Mouse (Mus musculus): ENCODE data around the gene Akna.

Akna gene

DNA sequence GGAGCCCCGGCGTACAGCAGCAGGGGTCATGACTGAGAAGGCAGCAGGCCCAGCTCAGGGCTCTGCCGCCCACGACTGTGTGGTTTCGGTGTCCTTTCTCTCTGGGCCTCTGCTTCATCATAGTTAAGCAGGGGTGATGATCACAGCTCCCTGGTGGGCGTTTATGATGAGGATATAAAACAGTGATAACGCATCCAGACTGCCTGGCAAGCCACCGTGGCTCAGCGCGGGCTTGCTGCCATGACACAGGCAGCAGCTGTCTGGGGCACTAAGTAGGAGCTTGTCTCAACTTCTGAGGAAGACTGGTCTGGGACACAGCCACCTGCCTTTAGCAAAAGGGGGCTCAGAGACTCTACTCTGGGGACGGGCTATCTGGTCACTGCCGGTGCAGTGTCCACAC is 19.7 kb downstream of the Akna start:
- no peak for DNase-seq (ENCODE audit: low spot score)

DNA sequence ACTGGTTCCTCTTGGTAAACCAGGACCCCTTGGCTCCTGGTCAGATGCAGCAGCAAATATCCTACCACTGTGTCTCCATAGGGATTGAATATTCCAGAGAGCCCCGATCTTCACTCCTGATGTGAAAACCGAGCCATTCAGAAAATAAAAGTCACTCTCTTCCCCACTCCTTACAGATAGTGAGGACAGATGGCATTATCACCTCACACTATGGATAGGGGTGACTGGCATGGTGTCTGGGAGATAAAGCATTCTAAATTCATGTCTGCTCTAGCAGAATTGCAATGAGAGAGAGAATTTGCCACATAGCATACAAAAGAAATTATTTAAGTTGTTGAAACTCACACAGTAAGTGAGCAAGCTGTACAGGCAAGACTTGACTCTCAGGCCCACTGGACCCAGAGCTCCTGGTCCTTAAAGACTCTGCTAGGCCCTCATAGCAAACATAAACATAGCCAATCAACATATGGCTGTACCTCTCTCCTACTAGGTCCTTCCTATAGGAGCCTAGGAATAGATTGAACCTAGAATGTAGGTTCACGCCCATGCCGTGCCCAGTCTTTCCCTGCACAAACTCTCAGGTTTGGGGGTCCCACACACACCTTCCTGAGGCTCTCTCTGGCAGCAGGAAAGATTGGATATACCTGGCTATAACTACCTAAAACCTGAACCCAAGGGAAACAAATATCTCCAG is 20.3 kb downstream of the Akna start:
- DNase-seq (ENCODE audit: low spot score): no peak

DNA sequence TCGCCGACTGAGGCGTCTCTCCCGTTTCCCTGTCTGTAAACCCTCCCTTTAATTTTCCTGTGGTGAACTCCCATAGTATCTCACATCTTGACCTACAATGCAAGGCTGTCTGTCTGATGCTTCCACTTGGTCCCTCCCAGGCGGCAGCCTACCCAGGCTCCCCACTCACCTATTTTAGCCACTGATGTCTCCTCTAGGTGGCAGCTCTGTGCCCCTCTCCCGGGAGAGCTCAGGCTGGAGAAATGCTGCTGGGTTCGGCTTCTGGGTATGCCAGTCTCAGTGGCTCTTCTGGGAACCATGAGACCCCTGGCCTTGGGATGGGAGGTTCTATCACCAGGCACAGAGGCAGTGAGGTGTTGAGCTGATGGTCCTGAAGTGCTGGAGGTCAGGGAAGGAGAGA is 25.7 kb downstream of the Akna start:
- no peak for DNase-seq (ENCODE audit: low spot score)

DNA sequence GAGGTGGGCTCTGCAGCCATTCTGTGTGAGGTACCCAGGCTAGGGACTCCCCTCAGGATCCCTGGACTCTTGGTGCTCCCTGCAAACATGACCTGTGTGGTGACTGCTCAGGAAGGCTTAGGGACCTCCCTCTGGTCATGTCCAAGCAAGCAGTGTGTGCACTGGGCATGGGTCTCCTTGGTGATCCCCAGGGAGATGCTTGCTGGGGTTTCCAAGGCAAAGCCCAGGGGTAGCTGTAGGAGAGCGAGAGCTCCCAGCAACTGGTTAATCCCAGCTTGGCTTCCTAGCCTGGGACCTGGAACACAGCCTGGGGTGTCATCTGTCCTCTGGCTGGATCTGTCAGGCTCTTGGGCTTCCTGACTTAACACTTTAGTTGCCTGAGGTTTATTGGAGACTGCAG is 27.8 kb downstream of the Akna start:
- DNase-seq (ENCODE audit: low spot score): no peak

DNA sequence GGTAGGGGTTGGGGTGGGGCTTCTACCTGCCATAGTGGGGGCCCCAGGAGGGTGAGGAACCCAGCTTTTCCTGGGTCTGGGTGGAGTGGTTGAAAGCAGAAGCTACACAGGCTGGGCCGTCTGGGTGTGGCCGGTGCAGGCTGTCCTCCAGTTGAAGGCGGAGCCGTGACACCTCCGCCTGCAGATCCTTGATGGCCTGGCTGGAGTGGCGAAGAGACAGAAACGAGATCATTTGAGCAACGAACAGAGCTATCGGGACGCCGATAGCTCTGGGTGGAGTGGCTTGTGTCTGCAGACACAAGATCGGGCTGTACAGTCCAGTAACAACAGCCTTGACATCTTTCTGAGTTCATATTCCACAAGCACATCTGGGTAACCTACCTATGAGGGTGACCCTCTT is 28.8 kb downstream of the Akna start:
- no peak for DNase-seq (ENCODE audit: low spot score)

DNA sequence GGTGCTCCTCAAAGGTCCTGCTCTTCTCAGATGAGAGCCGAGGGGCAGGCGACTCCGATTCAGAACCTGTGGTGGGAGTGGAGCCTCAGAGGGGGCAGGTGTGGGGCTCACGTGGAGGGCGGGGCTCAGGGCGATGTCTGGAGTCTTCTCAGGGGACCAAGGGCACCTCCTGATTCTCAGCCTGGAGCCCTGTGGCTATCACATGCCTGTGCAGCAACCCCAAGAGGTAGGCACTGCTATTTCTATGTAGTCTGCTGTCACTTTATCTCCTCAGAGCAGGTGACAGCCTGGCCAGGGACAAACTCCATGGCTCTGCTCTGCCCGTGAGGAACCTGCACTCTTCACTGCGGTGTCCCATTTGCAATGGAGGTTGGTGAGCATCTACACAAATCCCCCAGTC is 29.8 kb downstream of the Akna start:
- no peak for DNase-seq (ENCODE audit: low spot score)

DNA sequence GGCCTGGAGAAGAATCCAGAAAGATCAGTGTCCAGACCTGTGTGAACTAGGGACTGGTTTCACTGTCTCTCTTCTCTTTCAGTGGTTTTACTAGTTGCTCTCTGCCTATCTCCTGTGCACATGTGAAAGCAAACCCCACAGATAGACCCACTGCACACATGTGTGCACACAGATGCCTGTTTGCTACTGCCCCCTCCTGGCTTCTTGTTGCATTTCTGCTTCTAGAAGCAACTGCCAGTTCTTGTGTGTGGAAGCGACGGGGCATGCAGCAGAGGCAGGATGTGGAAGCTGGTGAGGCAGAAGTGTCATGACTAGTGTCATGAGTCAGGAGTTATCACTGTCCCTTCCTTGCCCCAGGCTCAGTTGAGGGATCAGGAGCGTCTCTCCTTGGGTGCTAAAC is 31.3 kb downstream of the Akna start:
- no peak for DNase-seq (ENCODE audit: low spot score)

DNA sequence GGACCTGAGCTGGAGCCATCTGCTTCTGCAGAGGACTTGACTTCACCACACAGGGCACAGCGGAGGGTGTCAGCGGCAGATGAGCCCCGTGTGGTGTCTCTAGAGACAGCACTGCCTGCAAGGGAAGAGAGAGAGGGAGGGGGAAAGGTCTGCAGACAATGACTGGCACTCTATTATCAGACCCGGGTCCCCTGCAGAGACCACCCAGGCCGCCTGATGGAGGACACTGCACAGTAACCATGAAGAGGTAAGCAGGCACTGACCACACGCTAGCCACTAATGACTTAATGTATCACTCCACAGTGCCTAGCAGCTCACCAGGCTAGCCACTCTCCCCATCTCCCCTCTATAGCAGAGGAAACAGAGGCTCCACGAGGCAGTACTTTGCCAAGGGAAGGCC is 32.3 kb downstream of the Akna start:
- no peak for DNase-seq (ENCODE audit: low spot score)

DNA sequence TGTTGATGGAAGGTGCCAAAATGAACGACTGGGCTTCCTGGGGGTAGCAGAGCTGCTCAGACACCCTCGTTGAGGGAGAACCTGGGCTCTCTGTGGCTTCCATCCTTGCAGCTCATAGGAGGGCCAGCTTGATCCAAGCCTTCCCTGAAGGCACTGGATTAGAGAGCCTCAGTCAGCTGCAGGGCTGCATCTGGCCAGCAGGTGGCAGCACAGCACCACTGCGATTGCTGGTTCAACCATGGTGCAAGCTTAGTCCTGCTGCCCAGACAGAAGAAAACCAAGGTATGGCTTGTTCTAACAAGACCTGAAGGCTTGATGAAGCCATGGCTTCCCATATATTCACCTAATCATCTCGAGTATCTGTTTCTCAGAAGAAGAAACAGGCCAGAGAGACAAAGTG is 34.6 kb downstream of the Akna start:
- peak; percentile 67 for DNase-seq (ENCODE audit: low spot score)

DNA sequence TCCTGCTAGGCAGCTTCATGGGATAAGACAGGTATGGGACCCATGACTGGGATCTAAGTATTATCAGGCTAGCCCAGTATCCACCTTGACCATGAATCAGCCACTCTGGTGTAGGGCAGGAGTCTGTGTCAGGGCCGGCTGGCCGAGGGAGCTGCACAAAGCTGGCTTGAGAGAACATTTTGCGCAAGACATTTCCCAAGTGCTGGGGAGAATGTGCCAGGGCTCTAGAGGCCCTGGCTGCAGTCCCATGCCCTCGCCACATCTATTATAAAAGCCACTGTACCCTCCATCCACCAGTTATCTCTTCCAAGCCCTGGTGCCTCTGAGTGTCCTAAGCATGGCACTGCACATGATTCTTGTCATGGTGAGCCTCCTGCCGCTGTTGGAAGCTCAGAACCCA is 41.0 kb downstream of the Akna start, which contains the start of gene Orm2:
Orm2 (plus strand) TSS at position 300 of the 400 bp plus-strand sequence.
- no peak for DNase-seq (ENCODE audit: low spot score)

DNA sequence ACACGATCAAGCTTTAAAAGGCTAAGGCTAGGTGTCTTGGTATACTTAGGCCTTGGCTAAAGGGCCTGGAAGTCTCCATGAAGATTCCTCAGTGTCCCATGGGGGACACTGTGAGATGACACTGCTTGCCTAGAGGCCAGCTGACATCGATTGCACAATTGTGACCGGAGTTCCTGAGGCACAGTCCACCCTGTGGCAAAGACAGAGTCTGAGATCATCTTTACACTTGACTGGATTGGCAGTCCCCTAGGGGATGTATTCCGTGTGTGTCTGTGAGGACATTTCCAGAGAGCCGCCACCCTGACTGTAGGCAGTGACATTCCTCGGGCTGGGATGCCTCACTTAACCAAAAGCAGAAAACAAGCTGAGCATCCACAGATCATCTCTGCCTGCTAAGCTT is 43.3 kb downstream of the Akna start:
- no peak for DNase-seq (ENCODE audit: low spot score)

DNA sequence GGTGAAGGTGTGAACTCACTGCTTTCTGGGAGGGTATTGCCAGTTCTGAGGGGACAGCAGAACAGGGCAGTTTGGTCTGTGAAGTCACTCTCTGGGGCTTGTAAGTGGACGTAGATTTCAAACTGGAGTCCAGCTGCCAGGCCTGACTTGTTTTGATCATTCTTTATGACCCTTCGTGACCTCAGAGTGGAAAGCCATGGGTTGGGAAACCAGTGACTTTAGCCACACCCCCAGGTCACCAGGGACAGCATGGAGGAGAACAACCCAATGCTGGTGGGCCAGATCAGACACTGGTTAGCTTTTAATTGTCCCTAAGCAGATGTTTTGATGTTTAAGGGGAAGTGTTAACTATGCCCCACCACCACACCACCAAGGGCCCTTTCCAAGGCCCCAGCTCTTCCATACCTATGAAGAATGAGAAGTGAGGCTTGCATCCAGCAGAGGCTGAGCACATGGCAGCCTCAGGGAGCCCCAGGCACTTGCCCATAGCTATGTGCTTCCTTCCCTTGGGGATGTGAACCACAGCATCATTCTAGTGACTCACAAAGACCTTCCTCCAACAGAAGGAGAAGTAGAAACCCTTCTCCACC is 46.1 kb downstream of the Akna start:
- DNase-seq (ENCODE audit: low spot score): no peak

DNA sequence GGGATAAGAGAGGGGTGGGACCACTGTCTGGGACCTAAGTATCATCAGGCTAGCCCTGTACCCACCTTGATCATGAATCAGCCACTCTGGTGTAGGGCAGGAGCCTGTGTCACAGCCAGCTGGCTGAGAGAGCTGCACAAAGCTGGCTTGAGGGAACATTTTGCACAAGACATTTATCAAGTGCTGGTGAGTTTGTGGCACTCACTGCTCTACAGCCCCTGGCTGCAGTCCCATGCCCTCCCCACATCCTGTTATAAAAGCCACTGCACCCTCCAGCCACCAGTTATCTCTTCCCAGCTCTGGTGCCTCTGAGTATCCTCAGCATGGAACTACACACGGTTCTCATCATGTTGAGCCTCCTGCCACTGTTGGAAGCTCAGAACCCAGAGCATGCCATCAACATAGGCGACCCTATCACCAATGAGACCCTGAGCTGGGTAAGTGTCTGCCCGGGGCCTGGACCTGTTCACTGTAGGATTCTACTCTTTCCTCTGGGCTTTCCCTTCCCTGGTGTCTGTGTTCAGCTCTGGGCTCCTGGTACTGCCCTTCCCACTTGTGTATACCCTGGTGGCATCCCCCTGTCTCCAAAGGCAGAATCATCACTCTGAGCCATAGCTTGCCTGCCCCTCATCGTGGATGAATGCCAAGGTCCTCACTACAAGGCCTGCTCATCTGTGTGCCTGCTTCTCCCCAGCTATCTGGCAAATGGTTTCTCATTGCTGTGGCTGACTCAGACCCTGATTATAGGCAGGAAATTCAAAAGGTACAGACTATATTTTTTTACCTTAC is 47.1 kb downstream of the Akna start, which contains the start of gene Orm3:
Orm3 (plus strand) TSS at position 286 of the 789 bp plus-strand sequence.
- no peak for DNase-seq (ENCODE audit: low spot score)

DNA sequence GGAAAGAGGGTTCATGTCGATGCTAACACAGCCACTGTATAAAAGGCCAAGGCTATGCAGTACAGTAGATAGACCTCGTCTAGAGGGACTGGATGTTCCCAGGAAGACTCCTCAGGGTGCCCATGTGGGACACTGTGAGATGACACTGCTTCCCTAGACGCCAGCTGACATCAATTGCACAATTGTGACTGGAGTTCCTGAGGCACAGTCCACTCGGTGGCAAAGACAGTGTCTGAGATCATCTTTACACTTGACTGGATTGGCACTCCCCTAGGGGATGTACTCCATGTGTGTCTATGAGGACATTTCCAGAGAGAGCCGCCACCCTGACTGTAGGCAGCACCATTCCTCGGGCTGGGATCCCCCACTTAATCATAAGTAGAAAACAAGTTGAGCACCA is 54.6 kb downstream of the Akna start:
- no peak for DNase-seq (ENCODE audit: low spot score)

DNA sequence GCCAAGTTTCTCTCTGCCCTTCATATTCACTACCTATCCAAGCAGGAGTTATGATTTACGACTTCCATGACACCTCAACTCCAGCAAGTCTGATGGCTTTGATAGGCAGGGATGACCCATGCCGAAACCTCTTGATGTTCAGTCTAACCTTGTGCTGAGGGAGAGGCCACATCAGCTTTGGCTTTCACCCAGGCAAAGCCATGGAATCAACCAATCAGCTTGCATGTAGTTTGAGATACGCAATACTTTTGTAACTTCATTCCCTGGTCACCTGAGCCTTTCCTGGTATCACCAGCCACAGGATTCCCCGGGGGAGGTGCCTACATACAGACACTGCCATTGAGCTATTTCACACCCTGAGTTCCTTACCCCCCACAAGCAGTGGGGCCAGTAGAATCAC is 56.5 kb downstream of the Akna start:
- no peak for DNase-seq (ENCODE audit: low spot score)

DNA sequence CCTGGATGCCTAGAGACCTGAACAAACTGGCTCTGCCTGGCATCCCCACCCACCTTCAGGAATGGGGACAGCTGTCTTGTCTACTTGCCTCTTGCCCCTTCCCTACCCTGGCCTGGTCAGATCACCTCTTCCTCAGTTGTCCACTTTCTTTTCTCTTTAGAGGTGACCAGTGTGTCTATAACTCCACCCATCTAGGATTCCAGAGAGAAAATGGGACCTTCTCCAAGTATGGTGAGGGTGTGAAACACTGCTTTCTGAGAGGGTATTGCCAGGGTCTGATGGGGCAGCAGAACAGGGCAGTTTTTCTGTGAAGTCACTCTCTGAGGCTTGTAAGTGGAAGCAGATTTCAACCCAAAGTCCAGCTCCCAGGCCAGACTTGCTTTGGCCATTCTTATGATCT is 57.9 kb downstream of the Akna start:
- DNase-seq (ENCODE audit: low spot score): no peak

DNA sequence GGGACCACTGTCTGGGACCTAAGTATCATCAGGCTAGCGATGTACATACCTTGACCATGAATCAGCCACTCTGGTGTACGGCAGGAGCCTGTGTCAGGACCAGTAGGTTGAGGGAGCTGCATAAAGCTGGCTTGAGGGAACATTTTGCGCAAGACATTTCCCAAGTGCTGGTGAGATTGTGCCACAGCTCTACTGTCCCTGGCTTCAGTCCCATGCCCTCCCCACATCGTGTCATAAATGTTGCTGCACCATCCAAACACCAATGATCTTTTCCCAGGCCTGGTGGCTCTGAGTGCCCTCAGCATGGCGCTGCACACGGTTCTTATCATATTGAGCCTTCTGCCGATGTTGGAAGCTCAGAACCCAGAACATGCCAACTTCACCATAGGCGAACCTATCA is 58.9 kb downstream of the Akna start, which contains the start of gene Orm1:
Orm1 (plus strand) TSS at position 266 of the 400 bp plus-strand sequence.
- no peak for DNase-seq (ENCODE audit: low spot score)

DNA sequence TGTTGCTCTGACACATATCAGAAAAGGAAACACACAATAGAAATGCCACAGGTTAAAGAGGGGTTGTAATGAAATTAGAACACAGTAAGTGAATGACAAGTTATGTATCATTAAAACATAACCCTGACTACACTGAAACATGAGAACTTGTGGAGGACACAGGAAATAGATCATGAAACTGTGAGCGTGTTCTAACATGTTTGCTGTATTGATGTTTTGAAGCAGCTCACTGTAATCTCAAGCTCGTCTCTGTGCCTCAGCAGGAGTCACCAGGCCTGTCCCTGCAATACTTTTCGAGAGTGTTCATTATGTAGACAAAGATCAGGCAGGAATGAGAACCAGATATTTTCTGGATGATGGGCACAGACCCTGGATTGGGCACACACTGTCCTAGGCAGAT is 59.5 kb downstream of the Akna start:
- no peak for DNase-seq (ENCODE audit: low spot score)

DNA sequence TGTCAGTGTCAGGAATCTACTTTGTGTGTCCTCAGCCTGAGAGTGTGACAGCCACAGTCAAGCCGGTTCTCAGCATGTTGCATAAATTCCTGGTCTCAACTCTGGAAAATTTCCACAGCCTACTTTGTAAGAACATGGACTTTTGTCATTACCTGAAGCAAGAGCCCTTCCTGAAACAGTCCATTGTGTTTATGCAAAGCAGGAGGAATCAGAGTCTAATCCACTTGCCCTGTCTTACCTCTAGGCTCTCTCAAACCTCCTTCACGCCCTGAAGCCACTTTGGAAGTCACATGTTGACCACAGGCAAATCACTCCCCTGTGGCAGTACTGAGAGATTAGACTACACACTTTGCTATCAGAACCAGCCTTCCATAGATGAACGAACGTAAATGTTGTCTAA is 60.7 kb downstream of the Akna start:
- no peak for DNase-seq (ENCODE audit: low spot score)

DNA sequence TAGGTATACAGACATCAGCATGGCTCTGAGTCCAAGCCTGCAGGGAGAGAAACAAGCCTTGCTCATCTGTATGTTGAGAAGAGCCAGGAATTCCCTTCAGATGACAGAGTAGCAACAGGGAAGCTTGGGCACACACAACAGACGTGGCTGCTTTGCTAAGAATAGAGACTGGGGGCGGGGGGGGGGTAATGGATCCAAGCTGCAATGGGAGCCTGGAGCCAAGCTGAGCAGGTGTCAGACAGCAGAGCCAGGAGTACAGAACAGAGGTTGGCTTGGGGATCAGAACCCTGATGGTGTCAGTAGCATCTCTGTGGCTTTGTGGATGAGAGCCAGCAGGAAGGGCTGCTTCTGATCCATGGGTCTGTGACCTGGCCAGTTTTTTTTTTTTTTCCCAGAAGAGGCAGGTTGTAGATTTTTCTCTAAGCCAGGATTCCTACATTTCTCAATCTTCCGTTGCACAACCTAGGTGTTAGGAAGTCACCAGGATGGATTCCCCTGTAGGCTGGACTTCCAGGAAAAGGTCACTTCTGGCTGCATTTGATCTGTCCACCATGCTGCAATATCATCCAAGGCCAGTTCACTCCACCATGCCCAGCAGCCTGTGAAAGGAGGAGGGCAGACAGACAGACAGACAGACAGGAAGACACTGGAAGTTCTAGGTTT is 64.6 kb downstream of the Akna start:
- no peak for DNase-seq (ENCODE audit: low spot score)

DNA sequence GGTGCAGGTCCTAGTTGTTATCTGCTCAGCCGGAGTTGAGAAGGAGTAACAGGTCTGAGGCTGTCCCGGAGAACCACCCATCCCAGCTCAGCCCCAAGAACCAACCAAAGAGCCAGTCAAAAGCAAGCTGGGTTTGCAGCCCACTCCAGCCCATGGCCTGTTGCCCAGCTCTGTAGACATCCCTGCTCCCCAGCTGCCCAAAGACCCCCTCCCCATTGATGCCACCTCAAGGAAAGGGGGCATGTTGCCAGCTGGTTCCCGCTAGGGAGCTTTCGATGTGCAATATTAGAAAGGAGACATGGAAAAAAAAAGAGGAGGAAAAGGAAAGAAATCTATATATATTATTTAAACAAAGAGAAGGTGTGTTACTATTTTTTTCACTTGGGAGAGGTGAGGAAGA is 69.8 kb downstream of the Akna start:
- no peak for DNase-seq (ENCODE audit: low spot score)

DNA sequence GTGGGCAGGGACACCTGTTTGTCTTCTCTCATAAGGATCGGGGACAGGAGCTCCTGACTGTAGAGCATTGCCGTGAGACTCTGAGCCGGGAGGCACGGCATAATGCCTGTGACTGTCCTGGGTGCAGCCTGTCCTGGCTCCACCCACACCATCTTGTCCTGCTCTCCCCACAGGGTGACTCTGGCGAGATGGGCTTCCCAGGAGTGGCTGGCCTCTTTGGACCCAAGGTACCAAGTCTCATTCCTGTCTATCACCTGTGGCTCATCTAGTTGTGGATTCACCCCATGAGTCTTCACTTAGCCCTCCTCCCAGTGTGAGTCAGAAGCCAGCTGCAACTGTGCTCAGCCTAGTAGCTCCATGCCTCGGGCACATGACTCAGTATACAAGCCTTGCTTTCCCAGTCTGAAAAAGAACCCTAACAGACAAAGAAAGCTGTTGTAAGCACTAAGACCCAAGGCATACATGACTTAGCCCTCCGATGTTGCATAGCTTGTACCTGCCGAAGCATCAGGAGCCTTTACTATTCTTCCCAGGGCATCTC is 79.8 kb downstream of the Akna start:
- DNase-seq (ENCODE audit: low spot score): no peak

Measured in testis, postnatal 14 days (tissue).